In genomic region chr7:109174337-109174948, GRCm38 (mm10) we compare ENCODE assay signal across 7 mouse cellular contexts. TPM values are rescaled to one million over a fixed set of nuclear protein-coding genes. Genes with fewer than 3 reads are reported as not detected.
DNase-seq lines count a peak whose midpoint lies in the region; ATAC-seq and TF ChIP-seq lines count a peak whose summit lies in the region.

No protein-coding gene starts in this region.

- no peak for TF ChIP-seq POLR2A in bone marrow, adult 2 months (IDR thresholded peaks at IDR 0.05; ENCODE audit: borderline replicate concordance, control insufficient read depth, low read depth, low read length)

- intact Hi-C loops in gastrocnemius, postnatal 14 days (cut with DNase I; ENCODE audit: low total_unique reads): loop anchor here (5.0 kb wide), 1 partner anchor 37 kb away; no protein-coding TSS in a partner anchor
- intact Hi-C loops in left cerebral cortex, postnatal 4 days (cut with DNase I): no loop called here

- peak overlapping the region; percentile 76 for H3K9ac ChIP-seq in hindbrain, embryonic 16.5 days (ENCODE audit: low read depth, low read length)

- H3K36me3 ChIP-seq in hindbrain, embryonic 16.5 days (ENCODE audit: control insufficient read depth, insufficient read depth, low read length): no peaks in the 10 kb centered on the region
- no peaks in the 10 kb centered on the region for H3K36me3 ChIP-seq in midbrain, embryonic 10.5 days

- H3K4me2 ChIP-seq in hindbrain, embryonic 16.5 days (ENCODE audit: low read length): peak overlapping the region; percentile 98

- peak overlapping the region; percentile 55 for H3K4me3 ChIP-seq in bone marrow, adult 2 months (replicated peaks; ENCODE audit: control insufficient read depth, low read depth, low read length)
- peak overlapping the region; percentile 70 for H3K4me3 ChIP-seq in hindbrain, embryonic 16.5 days (ENCODE audit: low read length)
- peak overlapping the region; percentile 80 for H3K4me3 ChIP-seq in midbrain, embryonic 10.5 days

- peak; percentile 87 to 91 for DNase-seq in cerebellum, postnatal 25 days
- DNase-seq in gastrocnemius, postnatal 14 days: peak; percentile 50
- DNase-seq in left cerebral cortex, postnatal 4 days: peak; percentile 71
- DNase-seq in midbrain, embryonic 10.5 days (ENCODE audit: low spot score): peak; percentile 69
- DNase-seq in testis, postnatal 10 days (ENCODE audit: low spot score): peak; percentile 58

- H3K4me1 ChIP-seq in bone marrow, adult 2 months (ENCODE audit: control insufficient read depth, insufficient read depth, low read length): peaks cover 2% of the 10 kb centered on the region
- peaks cover 12% of the 10 kb centered on the region for H3K4me1 ChIP-seq in hindbrain, embryonic 16.5 days (ENCODE audit: control insufficient read depth, insufficient read depth, low read depth, low read length)
- peaks cover 75% of the 10 kb centered on the region for H3K4me1 ChIP-seq in midbrain, embryonic 10.5 days

- TF ChIP-seq CTCF in bone marrow, adult 2 months (IDR thresholded peaks at IDR 0.05; ENCODE audit: control insufficient read depth, insufficient read depth, low read length): no peak

- peak; percentile 29 for ATAC-seq in hindbrain, embryonic 16.5 days

- peak overlapping the region; percentile 57 for H3K27ac ChIP-seq in bone marrow, adult 2 months (ENCODE audit: control insufficient read depth, insufficient read depth, low read depth, low read length, poor library complexity)
- H3K27ac ChIP-seq in hindbrain, embryonic 16.5 days (ENCODE audit: low read depth, low read length): peak overlapping the region; percentile 68
- peak overlapping the region; percentile 94 for H3K27ac ChIP-seq in midbrain, embryonic 10.5 days (replicated peaks)

- H3K27me3 ChIP-seq in hindbrain, embryonic 16.5 days (replicated peaks; ENCODE audit: control insufficient read depth, insufficient read depth, low read length): 0 out of 2 replicates have a peak, but pooled peaks cover 2% of the 10 kb centered on the region
- peaks cover 89% of the 10 kb centered on the region for H3K27me3 ChIP-seq in midbrain, embryonic 10.5 days (ENCODE audit: low read depth, poor library complexity, severe bottlenecking)

- no peaks in the 10 kb centered on the region for H3K9me3 ChIP-seq in hindbrain, embryonic 16.5 days (ENCODE audit: control insufficient read depth, low read length)
- no peaks in the 10 kb centered on the region for H3K9me3 ChIP-seq in midbrain, embryonic 10.5 days (replicated peaks)

- WGBS in bone marrow, adult 2 months: 4% methylated on average over 31 of the region's 31 CpGs
- WGBS in hindbrain, embryonic 16.5 days: 5% methylated on average over 28 of the region's 31 CpGs
- 5% methylated on average over 31 of the region's 31 CpGs for WGBS in midbrain, embryonic 10.5 days

RNA-seq across cellular contexts. Expression of gene Lmo1, which starts 0.6 kb away (rescaled TPM):
- 4.5 and 7.5 TPM in 2 replicates for polyA plus RNA-seq in bone marrow, adult 2 months (2011; ENCODE audit: insufficient read depth, insufficient read length, low replicate concordance, missing spikeins)
- 1 to 10 TPM; 4.1 to 5.1 TPM for total RNA-seq in gastrocnemius, postnatal 14 days (2021)
- polyA plus RNA-seq in hindbrain, embryonic 16.5 days (2015; fragmentation: Nextera tagmentation; extraction: Ambion mirVana): 35.6 and 48.0 TPM in 2 replicates
- total RNA-seq in left cerebral cortex, postnatal 4 days (2021): 10 to 100 TPM; 46.0 to 48.5 TPM
- 34.8 and 57.9 TPM in 2 replicates for polyA plus RNA-seq in midbrain, embryonic 10.5 days (2016; fragmentation: Nextera tagmentation; extraction: Ambion mirVana)

Comparison
In these comparisons a context has a peak if more than half of its experiments do, and no peak if none do; other contexts are left out.
1. Peak in every context shown above with its lines: DNase-seq, ATAC-seq, H3K4me3 ChIP-seq and H3K27ac ChIP-seq.